Mouse (Mus musculus) urinary bladder, postnatal 4 days (tissue): Measurements from ENCODE around the gene Dnaic1.
A peak's percentile ranks its signal among the peaks of the same experiment; 100 is the strongest.

Source experiments
- DNase-seq, 2 experiments: peaks; one replicate each; pipeline ENCODE4 v3.0.0; 2021 to 2022; ENCODE audit warnings: low spot score in 2 of 2

The Dnaic1 gene

DNA sequence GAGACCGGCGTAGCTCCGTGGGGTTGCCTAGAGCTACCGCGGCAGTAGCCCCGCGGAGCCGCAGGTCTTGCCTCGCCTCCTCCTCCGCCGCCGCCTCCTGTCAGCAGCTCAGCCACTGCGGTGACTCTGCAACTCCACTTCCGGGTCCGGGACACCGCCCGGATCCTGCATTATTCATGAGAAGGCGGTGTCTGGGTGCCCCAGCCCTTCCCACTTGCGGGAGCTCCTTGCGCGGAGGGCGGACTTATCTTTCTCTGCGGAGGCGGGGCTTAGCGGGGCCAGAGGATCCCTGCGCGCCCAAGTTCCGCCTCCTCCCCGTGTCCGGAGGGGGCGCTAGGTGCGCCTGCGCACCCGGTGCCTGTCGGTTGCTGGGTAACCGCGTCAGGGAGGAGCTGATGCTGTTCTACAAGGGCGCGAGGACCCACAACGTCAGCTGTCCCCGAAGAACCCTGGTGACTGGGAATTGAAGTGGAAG lies at the start of gene Dnaic1, which contains the start of gene Fam219a:
Dnaic1 (plus strand) TSS at position 365 of the 475 bp plus-strand sequence.
Fam219a (minus strand) TSS at position 128 of the 475 bp plus-strand sequence.
- peak; percentile 98 for DNase-seq

DNA sequence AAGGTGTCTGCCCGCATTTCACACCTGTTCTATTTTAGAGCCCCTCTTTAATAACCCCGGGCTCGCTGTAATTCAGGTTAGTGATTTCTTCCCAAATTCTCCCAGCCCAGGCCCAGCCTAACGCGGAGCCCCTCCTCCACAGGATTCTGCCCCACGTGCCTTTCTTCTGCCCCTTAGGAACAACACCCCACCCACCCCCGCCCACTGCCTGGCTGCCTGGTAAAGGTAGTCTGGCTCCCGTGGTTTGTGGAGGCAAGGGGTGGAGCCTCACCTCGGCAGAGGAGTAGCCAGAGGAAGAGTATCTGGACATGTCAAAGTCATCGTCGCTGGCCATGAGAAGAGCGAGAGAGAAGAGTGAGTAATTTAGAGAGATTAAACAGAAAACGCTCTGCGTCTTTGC lies 48.9 kb upstream of the Dnaic1 start:
- no peak for DNase-seq

DNA sequence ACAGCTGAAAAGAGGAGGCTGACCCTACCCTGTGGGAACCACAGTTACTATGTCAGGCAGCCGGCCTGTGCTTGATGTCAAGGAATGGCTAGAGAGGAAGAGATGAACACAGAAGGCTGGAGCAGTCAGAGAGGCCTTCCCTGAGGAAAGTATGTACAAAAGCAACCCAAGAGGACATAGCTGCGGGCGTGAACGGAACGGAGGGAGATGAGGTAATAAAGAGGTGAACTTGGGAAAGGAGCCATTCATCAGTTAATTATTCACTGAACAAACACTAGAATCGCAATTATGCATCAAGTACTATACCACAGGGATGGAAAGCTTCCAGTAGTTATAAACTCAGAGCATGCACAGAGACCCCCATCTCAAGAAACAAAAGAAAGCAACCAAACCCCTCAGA lies 47.4 kb upstream of the Dnaic1 start:
- no peak for DNase-seq

DNA sequence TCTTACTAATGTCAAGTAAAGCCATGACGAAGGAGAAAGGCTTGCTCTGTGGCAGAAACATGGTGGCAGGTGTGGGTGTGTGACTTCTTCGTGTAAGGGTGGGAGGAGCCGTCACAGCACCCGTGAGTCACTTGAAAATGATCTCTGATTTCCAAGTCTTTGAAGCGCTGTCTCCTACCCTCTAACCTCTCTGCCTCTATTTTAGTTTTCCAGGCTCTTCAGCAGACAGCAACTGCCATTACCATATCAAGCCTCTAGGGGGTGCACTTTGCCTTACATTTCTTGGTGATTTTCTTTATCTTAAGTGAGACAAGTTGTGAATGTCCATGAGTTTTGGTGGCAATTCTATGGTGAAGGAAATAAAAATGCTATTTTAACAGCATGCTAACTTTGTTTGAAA lies 46.8 kb upstream of the Dnaic1 start:
- no peak for DNase-seq

DNA sequence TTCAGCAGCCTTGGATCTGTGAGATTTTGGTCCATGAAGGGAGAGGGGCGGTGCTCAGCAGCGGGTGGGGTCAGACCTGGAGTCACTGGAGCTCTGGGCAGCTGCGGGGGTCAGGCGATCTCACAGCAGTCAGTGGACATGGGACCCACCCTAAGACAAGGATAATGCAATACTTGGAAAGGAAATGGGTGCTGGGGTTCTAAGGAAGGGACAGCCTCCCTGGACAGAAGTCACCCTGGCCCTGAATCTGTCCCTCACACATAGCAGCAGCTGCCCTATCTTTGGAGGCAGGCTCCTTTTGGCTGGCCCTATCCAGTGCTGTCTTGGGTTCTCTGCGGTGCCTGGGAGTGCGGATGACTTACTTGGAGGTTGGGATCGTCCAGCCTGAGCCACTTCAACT lies 45.7 kb upstream of the Dnaic1 start:
- DNase-seq = no peak

DNA sequence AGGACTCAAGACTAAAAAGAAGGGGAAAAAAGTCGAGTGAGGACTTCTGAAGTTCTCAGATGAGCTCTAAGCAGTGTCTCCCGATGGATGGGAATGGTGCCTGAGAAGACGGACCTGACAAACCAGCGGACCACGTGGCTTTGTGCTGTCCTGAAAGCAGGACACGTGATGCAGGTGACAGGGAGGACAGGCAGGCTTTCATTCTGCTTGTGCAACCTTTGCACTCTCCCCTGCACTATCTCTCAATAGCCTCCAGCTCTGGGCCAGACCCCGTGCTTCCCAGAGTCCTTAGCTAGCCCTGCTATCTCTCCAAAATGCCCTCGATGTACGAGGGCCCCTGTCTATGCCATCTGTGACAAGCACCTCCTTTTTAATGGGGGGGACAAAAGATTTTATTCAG lies 44.7 kb upstream of the Dnaic1 start:
- DNase-seq = no peak

- no peak for DNase-seq
These were observed 43.0 kb upstream of the Dnaic1 start for GRCm38 (mm10) chr4:41526553-41526952.

DNA sequence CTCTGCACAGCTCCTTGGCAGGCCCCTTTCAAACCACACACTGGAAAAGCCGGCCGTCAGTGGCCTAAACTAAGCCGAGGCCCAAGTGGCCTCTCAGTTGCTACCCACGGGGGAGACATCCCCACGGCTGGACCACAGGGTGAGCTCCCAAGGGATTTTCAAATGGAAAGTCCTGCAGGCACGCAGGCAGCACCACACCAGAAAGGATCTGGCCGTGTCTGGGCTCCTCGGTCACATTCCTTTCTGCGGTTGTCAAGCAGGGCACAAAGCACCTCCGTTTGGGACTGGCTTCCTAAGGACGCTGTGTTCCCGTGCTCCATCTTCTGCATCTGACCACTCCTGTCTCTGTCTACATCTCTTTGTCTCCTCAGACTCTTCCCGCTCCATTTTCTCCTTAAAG lies 42.5 kb upstream of the Dnaic1 start:
- no peak for DNase-seq

DNA sequence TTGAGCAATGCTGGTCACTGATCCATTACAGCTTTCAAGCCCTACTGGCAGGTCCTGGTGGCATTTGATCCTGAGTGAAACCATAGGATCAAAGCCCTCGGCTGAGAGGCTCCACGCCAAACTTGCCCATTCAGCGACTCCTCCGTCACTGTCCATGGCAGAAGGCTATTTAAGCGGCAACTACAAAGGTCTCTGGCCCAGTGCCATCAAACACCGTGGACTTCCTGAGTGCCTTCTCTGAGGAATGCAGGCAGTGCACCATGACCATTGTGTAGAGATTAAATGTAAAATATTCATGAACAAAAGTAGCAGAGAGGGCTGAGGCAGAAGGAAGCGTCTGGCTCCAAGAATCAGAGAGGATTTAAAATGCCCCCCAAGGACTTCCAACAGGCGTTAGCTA lies 41.6 kb upstream of the Dnaic1 start:
- DNase-seq = no peak

GRCm38 (mm10) chr4:41532420-41532819 lies 37.2 kb upstream of the Dnaic1 start:
- no peak for DNase-seq

DNA sequence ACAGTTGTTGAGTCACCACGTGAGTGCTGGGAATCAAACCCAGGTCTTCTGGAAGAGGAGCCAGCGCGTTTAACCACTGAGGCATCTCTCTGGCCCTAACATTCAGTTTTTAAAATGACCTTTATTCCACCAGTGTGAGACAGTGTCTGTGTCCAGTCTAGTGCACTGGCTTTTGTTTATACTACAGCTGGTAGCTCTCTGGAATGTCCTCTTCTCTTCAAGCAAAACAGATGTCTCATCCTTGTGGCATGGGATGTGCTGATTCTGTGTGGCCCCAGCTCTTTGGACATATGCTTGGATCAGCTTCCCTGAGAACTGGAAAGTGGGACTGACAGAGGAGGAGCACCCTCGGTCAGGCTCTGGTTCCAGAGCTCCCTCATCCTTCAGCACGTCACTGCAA lies 34.7 kb upstream of the Dnaic1 start:
- no peak for DNase-seq

DNA sequence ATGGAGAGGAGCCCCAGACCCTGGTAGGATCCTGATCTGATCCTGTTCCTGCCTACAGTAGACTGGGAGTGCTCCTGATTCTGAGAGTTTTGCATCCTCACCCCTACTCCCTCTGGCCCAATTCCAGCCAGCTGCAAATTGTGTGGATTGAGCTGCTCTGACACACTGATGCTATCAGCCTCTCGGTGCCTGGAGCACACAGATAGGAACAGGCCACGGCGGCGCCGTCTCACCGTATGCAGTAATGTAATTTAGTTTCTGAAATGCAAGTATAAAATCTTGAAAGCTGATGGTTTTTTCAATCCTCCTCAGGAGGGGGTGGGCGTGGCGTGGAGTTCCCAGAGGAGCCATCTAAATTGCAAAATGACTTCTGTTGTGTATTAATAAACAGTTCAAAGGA lies 27.4 kb upstream of the Dnaic1 start:
- no peak for DNase-seq

DNA sequence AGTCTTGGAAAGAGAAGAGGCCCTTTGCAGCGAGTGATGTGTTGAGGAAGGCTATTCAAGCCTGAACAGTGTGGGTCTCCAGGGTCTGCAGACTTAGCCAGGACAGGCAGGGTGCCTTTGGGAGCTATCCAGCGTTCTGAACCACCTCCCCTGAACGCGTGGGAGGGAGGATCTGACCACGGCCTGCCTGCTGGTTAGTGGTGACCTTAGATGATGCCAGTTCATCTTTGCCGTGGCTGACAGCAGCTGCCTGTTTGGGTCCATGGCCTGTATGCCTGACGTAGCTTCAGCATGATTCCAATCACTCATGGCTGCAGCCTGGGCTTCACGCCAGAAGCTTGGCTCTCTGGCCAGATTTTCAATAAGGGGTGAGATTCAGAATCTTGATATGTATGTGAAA lies 23.6 kb upstream of the Dnaic1 start:
- DNase-seq = no peak

DNA sequence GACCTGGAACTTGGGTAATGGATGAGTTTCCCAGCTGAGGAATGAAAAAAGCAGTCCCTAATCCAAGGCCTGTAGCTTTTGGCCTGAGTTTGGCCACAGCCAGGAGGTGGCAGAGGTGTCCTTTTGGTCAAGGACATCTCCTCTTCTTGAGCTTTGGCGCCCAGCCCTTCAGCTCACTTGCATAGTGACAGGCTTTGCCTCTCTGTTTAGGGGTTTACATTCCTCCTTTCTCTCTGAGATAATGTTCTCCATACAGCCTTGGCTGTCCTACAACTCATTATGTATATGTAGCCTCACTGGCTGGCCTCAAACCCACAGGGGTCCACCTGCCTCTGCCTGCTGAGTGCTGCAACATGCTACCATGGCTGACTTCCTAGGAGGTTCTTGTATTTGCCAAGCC lies 22.5 kb upstream of the Dnaic1 start:
- no peak for DNase-seq

- peak; percentile 39 to 69 for DNase-seq
These were observed 17.0 kb upstream of the Dnaic1 start for GRCm38 (mm10) chr4:41552529-41552928.

GRCm38 (mm10) chr4:41553116-41553515 lies 16.5 kb upstream of the Dnaic1 start:
- DNase-seq = no peak

GRCm38 (mm10) chr4:41554994-41555663 lies 14.4 kb upstream of the Dnaic1 start:
- DNase-seq = peak in 1 of 2 experiments; percentile 32

DNA sequence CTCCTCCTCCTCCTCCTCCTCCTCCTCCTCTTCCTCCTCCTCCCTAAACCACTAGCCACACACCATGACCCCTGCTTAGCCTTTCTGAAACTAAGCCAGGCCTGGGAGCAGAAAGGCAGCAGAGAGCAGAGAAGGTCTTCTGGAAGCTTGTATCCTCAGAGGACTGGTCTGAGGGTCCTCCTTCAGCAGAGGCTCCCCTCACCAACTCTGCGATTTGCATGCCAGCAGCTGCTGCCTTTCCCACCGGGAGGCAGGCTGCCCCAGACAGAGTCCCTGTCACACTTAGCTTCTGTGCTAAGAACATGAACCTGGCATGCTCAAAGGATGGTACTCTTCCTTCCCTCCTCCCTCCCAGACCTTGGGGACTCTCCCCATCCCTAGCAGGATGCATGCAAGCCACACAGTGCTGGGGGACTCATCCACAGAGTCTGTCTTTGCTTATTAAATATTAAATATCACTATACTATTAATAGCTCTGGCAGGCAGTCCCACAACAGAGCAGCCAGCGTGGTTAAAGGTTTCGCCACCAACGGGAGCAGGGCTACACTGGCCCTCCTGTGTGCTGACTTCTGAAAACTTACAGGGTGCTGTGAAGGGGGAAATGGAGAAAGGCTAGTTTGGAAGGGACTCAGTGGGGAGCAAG lies 13.1 kb upstream of the Dnaic1 start:
- DNase-seq = no peak

GRCm38 (mm10) chr4:41557092-41557491 lies 12.5 kb upstream of the Dnaic1 start:
- no peak for DNase-seq

DNA sequence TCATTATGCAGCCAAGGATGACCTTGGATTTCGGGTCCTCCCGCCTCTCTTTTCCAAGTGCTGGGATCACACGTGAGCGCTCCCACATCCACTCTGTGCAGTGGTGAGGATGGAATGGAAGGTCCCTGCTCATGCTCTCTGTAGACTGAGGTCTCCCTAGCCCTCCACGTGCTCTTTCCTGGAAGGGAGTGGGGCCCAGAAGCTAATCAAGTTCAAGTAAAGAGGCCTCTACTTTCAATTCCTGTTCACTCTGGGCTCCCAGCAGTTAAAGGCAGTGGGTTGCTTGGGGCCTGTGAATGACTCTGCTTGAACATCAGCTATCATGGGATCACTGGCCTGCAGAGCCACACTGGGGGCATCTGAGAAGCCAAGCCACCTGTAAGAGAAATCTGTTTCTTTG lies 6.3 kb upstream of the Dnaic1 start:
- DNase-seq = no peak

GRCm38 (mm10) chr4:41566123-41566522 lies 3.5 kb upstream of the Dnaic1 start:
- no peak for DNase-seq

- DNase-seq = no peak
These were observed 1.3 kb upstream of the Dnaic1 start for GRCm38 (mm10) chr4:41568239-41568638.

DNA sequence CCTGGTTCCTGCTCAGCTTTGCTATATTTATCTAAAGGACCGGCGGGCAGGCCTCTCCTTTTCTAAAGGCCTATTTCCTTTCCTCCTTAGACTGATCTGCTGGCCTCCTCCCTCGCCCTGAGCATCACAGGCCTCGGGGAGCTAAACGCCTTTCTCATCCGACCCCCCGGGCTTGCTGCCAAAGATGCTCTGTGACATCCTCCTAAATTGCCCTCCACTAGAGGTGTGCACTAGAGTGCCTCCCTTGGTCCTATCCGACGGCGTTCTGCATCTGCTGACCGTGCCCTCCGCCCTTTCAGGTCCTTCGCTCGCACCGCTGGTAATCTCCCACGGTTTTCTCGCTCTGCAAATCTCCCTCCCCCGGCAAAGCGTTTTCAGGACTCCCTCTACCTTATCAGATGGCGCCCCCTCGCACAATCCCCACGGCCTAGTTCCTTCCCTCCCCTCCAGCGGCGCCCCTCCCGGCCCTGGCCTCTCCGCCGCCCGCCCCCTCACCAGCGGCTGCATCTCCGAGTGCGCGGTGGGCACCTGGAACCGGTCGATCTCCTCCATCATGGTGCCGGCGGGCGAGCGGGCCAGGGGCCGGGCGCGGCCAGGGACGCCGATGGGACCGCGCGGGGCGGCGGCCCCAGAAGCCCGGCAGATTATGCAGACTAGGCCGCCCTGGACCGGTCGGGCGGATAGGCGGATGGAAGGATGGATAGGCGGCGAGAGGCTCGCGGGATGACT lies 729 bp upstream of the Dnaic1 start:
- DNase-seq = peak in 1 of 2 experiments; percentile 21
